ENCODE assay signal across 9 mouse cellular contexts in the genomic region with DNA sequence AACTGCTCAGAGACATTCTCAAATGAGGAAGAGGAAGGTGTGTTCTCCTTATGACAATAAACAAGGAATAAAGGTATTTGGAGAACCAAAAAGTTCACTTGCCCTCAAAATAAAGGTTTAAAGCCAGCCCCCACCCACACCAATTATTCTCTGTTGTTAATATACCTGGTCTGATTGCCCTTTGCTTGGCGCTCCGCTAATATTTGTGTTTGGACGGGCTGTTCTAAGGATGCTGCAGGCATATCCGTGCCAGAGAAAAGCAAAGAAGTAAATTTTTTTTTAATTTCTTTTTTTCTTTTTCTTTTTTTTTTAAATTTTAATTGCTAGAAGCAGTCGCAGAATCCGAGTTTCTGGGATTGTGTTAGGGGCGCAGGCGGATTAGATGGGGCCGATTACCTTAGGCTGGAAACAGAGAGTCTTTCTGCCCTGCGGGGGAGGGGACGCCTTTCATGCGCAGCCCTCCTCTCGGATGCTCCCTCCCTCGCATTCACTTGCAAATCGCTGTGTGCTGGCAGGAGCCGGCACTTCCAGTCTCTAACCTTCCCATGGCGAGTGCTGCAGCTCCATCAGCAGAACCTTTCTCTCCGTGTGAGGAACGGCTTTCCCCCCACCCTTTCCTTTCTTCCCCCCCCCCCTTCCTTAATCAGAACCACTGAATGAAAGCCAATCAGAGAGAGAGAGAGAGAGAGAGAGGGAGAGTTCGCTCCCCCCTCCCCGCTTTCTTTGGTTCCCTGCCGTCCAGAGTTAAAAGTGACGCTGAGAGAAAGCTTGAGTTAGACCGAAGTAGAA. TPM values are rescaled to one million over a fixed set of nuclear protein-coding genes. Genes with fewer than 3 reads are reported as not detected.
DNase-seq lines count a peak whose midpoint lies in the region; ATAC-seq and TF ChIP-seq lines count a peak whose summit lies in the region.
"Had no signal": no experiment of that assay in that cellular context is flagged by ENCODE, and none has a peak within 500 bp of the region (broad histone marks: within the 10 kb centered on the region; RNA-seq: fewer than 3 reads in every experiment).

A gene (plus strand): TSS at position 763 of the 789 bp plus-strand sequence.

- H3K36me3 ChIP-seq in hindbrain, embryonic 12.5 days: no peaks in the 10 kb centered on the region
- H3K36me3 ChIP-seq in limb, embryonic 10.5 days: no peaks in the 10 kb centered on the region

- H3K4me2 ChIP-seq in hindbrain, embryonic 12.5 days (replicated peaks): peak within 1 kb of the TSS; percentile 59

- H3K27ac ChIP-seq in hindbrain, embryonic 12.5 days: peak within 1 kb of the TSS; percentile 71
- peak within 1 kb of the TSS; percentile 72 for H3K27ac ChIP-seq in limb, embryonic 10.5 days
- peak within 1 kb of the TSS; percentile 58 for H3K27ac ChIP-seq in olfactory bulb, adult 2 months (ENCODE audit: insufficient read depth, low read depth, low read length)

- H3K9me3 ChIP-seq in hindbrain, embryonic 12.5 days (replicated peaks): no peaks in the 10 kb centered on the region
- H3K9me3 ChIP-seq in limb, embryonic 10.5 days (replicated peaks): no peaks in the 10 kb centered on the region

- TF ChIP-seq CTCF in olfactory bulb, adult 2 months (IDR thresholded peaks at IDR 0.05; ENCODE audit: insufficient read depth, low read depth, low read length): no peak

- DNase-seq in adrenal gland, adult 2 months: peak; percentile 18
- no peak for DNase-seq in adrenal gland, postnatal 4 days (ENCODE audit: low spot score in 2 of 2)
- DNase-seq in ES-CJ7 (ENCODE audit: low read depth, low spot score) (peak; percentile 90), adipocyte (ENCODE audit: low spot score) (no peak)
- DNase-seq in embryo, embryonic 11.5 days (ENCODE audit: low read depth, low spot score): peak; percentile 51
- peak; percentile 65 for DNase-seq in limb, embryonic 10.5 days (ENCODE audit: low spot score)

- H3K27me3 ChIP-seq in hindbrain, embryonic 12.5 days: no peaks in the 10 kb centered on the region
- no peaks in the 10 kb centered on the region for H3K27me3 ChIP-seq in limb, embryonic 10.5 days (ENCODE audit: low read depth, poor library complexity, severe bottlenecking)

- peak; percentile 94 for ATAC-seq in hindbrain, embryonic 12.5 days (ENCODE audit: low FRiP score)

- H3K9ac ChIP-seq in hindbrain, embryonic 12.5 days: peak within 1 kb of the TSS; percentile 56

- H3K4me3 ChIP-seq in hindbrain, embryonic 12.5 days: peak within 1 kb of the TSS; percentile 44
- peak within 1 kb of the TSS; percentile 55 for H3K4me3 ChIP-seq in limb, embryonic 10.5 days
- peak within 1 kb of the TSS; percentile 59 for H3K4me3 ChIP-seq in olfactory bulb, adult 2 months (ENCODE audit: insufficient read depth, low read depth, low read length)

- TF ChIP-seq POLR2A in olfactory bulb, adult 2 months (IDR thresholded peaks at IDR 0.05; ENCODE audit: insufficient read depth, low read depth, low read length): peak; percentile 44; the same call in 1 of the 2 replicates

- under 1% methylated on average over 24 of the region's 24 CpGs for WGBS in hindbrain, embryonic 12.5 days
- 2% methylated on average over 24 of the region's 24 CpGs for WGBS in limb, embryonic 10.5 days
- WGBS in olfactory bulb, adult 2 months: 1% methylated on average over 24 of the region's 24 CpGs

- H3K4me1 ChIP-seq in hindbrain, embryonic 12.5 days: no peaks in the 10 kb centered on the region
- peaks cover 3% of the 10 kb centered on the region; the same call in 1 of the 2 replicates for H3K4me1 ChIP-seq in limb, embryonic 10.5 days
- no peaks in the 10 kb centered on the region for H3K4me1 ChIP-seq in olfactory bulb, adult 2 months (ENCODE audit: control insufficient read depth, insufficient read depth, low read length)

RNA-seq across cellular contexts. Expression of the gene that starts here (rescaled TPM):
- under 1 TPM in 1 of 2 experiments, not detected in 1; 0.17 TPM for total RNA-seq in adrenal gland, adult 2 months (2021)
- 0.04 TPM in 1 of 2 replicates, not detected in the other for polyA plus RNA-seq in adrenal gland, adult 2 months (2012; rRNA removed)
- total RNA-seq in adrenal gland, postnatal 4 days (2021): 1 to 10 TPM; 1.2 to 1.7 TPM
- 9.7 and 11.4 TPM in 2 replicates for polyA plus RNA-seq in hindbrain, embryonic 12.5 days (2016; fragmentation: Nextera tagmentation; extraction: Ambion mirVana)
- 0.41 and 1.7 TPM in 2 replicates for polyA plus RNA-seq in limb, embryonic 10.5 days (2016; fragmentation: Nextera tagmentation; extraction: Ambion mirVana)
- not detected in 2 replicates for polyA plus RNA-seq in olfactory bulb, adult 2 months (2012; ENCODE audit: insufficient read depth, insufficient read length, low replicate concordance, missing spikeins)
- total RNA-seq: hematopoietic stem cell, adult 5-6 weeks had no signal

Comparison
In these comparisons a context has a peak if more than half of its experiments do, and no peak if none do; other contexts are left out.
1. Peak in DNase-seq in adrenal gland, adult 2 months; RNA of the gene not detected or under 1 TPM.
2. DNase-seq: peak in ES-CJ7 (single experiment), embryo, embryonic 11.5 days (single experiment) and limb, embryonic 10.5 days (single experiment); none in adrenal gland, postnatal 4 days (0 of 2) and adipocyte (single experiment).
3. Peak in every context shown above with its lines, with median percentiles within 50 percentile points of each other: H3K27ac ChIP-seq and H3K4me3 ChIP-seq.